Mouse (Mus musculus): ENCODE measurements around the gene Osm. TPM values are rescaled to one million over a fixed set of nuclear protein-coding genes. Genes with fewer than 3 reads are reported as not detected.

The Osm gene
- polyA plus RNA-seq, 1 experiment = 0.52 TPM

GRCm38 (mm10) chr11:4229841-4230240, 6.4 kb upstream of the Osm start:
- TF ChIP-seq CTCF (IDR thresholded peaks at IDR 0.05; ENCODE audit: low read depth, low read length) = no peak
- no peak for TF ChIP-seq EP300 (IDR thresholded peaks at IDR 0.05; ENCODE audit: insufficient read depth, low read depth, low read length)
- no peak for TF ChIP-seq POLR2A (IDR thresholded peaks at IDR 0.05; ENCODE audit: insufficient read depth, low read length)

DNA sequence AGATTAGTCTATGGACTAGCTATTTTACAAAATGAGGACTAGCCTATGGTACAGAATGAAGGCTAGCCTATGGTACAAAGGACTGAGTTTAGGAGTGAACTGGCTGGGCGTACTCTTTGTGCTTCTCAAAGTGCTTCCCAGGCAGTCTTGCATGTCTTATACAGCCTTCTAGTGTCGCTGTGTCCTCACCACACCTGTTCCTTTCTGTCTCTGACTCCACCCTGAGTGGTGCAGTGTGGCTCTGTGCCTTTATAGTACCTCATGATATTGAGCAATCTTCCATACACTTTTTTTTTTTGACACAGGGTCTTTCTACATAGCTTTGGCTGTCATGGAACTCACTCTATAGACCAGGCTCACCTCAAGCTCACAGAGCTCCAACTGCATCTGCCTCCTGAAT, 4.8 kb upstream of the Osm start:
- Histone ChIP-seq H3K27me3 (ENCODE audit: control insufficient read depth, insufficient read depth, low read length, poor library complexity, severe bottlenecking) (no peaks in the 10 kb centered on the region), H3K9me3 (replicated peaks; ENCODE audit: control insufficient read depth, insufficient read depth, low read length, poor library complexity, severe bottlenecking) (no peaks in the 10 kb centered on the region), H3K27ac (ENCODE audit: insufficient read depth, low read length) (no peak overlapping the region), H3K36me3 (ENCODE audit: control insufficient read depth, insufficient read depth, low read length, poor library complexity, severe bottlenecking) (no peaks in the 10 kb centered on the region), H3K4me1 (ENCODE audit: control insufficient read depth, insufficient read depth, low read length) (peaks cover 4% of the 10 kb centered on the region), H3K4me3 (ENCODE audit: low read depth, low read length) (no peak overlapping the region), H3K9ac (ENCODE audit: low read depth, poor library complexity, severe bottlenecking) (no peak overlapping the region)
- no peak for TF ChIP-seq EP300 (IDR thresholded peaks at IDR 0.05; ENCODE audit: insufficient read depth, low read depth, low read length)
- TF ChIP-seq CTCF (IDR thresholded peaks at IDR 0.05; ENCODE audit: low read depth, low read length) = no peak
- no peak for TF ChIP-seq POLR2A (IDR thresholded peaks at IDR 0.05; ENCODE audit: insufficient read depth, low read length)

More at GRCm38 (mm10) chr11:4229841-4230240, 6.4 kb upstream of the Osm start:
- Histone ChIP-seq H3K4me3 (ENCODE audit: low read depth, low read length) (peak overlapping the region; percentile 36), H3K4me1 (ENCODE audit: control insufficient read depth, insufficient read depth, low read length) (peaks cover 2% of the 10 kb centered on the region), H3K27me3 (ENCODE audit: control insufficient read depth, insufficient read depth, low read length, poor library complexity, severe bottlenecking) (no peaks in the 10 kb centered on the region), H3K9me3 (replicated peaks; ENCODE audit: control insufficient read depth, insufficient read depth, low read length, poor library complexity, severe bottlenecking) (no peaks in the 10 kb centered on the region), H3K27ac (ENCODE audit: insufficient read depth, low read length) (no peak overlapping the region), H3K9ac (ENCODE audit: low read depth, poor library complexity, severe bottlenecking) (peak overlapping the region; percentile 46), H3K36me3 (ENCODE audit: control insufficient read depth, insufficient read depth, low read length, poor library complexity, severe bottlenecking) (no peaks in the 10 kb centered on the region)

DNA sequence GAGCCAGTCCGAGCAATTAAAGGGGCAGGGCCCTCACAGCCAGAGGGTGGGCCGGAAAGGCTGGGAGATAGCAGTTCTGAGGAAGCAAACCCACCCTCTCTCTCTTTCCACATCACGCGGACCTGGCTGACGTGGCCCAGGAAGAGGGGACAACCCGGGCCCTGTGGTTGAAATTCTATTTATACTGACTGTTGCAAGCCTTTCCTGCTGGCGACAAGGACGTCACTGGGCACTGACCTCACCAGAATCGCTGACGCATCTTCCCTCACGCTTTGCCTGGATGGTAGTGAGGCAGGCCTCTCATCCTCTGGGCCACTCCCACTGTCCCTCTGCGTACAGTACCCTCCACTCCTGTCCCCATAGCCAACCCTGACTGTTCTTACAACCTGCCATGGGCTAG, 3.6 kb upstream of the Osm start:
- Histone ChIP-seq H3K27me3 (ENCODE audit: control insufficient read depth, insufficient read depth, low read length, poor library complexity, severe bottlenecking) (no peaks in the 10 kb centered on the region), H3K4me1 (ENCODE audit: control insufficient read depth, insufficient read depth, low read length) (peaks cover 4% of the 10 kb centered on the region), H3K36me3 (ENCODE audit: control insufficient read depth, insufficient read depth, low read length, poor library complexity, severe bottlenecking) (no peaks in the 10 kb centered on the region), H3K9ac (ENCODE audit: low read depth, poor library complexity, severe bottlenecking) (no peak overlapping the region), H3K27ac (ENCODE audit: insufficient read depth, low read length) (no peak overlapping the region), H3K9me3 (replicated peaks; ENCODE audit: control insufficient read depth, insufficient read depth, low read length, poor library complexity, severe bottlenecking) (no peaks in the 10 kb centered on the region), H3K4me3 (ENCODE audit: low read depth, low read length) (no peak overlapping the region)
- TF ChIP-seq POLR2A (IDR thresholded peaks at IDR 0.05; ENCODE audit: insufficient read depth, low read length) (no peak), CTCF (IDR thresholded peaks at IDR 0.05; ENCODE audit: low read depth, low read length) (no peak), EP300 (IDR thresholded peaks at IDR 0.05; ENCODE audit: insufficient read depth, low read depth, low read length) (no peak)

GRCm38 (mm10) chr11:4235052-4235655, 1.1 kb upstream of the Osm start:
- Histone ChIP-seq H3K4me1 (ENCODE audit: control insufficient read depth, insufficient read depth, low read length) (peaks cover 5% of the 10 kb centered on the region), H3K36me3 (ENCODE audit: control insufficient read depth, insufficient read depth, low read length, poor library complexity, severe bottlenecking) (no peaks in the 10 kb centered on the region), H3K9ac (ENCODE audit: low read depth, poor library complexity, severe bottlenecking) (no peak overlapping the region), H3K4me3 (ENCODE audit: low read depth, low read length) (no peak overlapping the region), H3K27me3 (ENCODE audit: control insufficient read depth, insufficient read depth, low read length, poor library complexity, severe bottlenecking) (no peaks in the 10 kb centered on the region), H3K9me3 (replicated peaks; ENCODE audit: control insufficient read depth, insufficient read depth, low read length, poor library complexity, severe bottlenecking) (no peaks in the 10 kb centered on the region), H3K27ac (ENCODE audit: insufficient read depth, low read length) (no peak overlapping the region)
- TF ChIP-seq CTCF (IDR thresholded peaks at IDR 0.05; ENCODE audit: low read depth, low read length) (no peak), EP300 (IDR thresholded peaks at IDR 0.05; ENCODE audit: insufficient read depth, low read depth, low read length) (no peak), POLR2A (IDR thresholded peaks at IDR 0.05; ENCODE audit: insufficient read depth, low read length) (no peak)

- no peak for TF ChIP-seq POLR2A (IDR thresholded peaks at IDR 0.05; ENCODE audit: insufficient read depth, low read length)
- TF ChIP-seq CTCF (IDR thresholded peaks at IDR 0.05; ENCODE audit: low read depth, low read length) = no peak
- TF ChIP-seq EP300 (IDR thresholded peaks at IDR 0.05; ENCODE audit: insufficient read depth, low read depth, low read length) = no peak
- Histone ChIP-seq H3K27me3 (ENCODE audit: control insufficient read depth, insufficient read depth, low read length, poor library complexity, severe bottlenecking) (no peaks in the 10 kb centered on the region), H3K9me3 (replicated peaks; ENCODE audit: control insufficient read depth, insufficient read depth, low read length, poor library complexity, severe bottlenecking) (no peaks in the 10 kb centered on the region), H3K36me3 (ENCODE audit: control insufficient read depth, insufficient read depth, low read length, poor library complexity, severe bottlenecking) (no peaks in the 10 kb centered on the region), H3K27ac (ENCODE audit: insufficient read depth, low read length) (no peak overlapping the region), H3K9ac (ENCODE audit: low read depth, poor library complexity, severe bottlenecking) (no peak overlapping the region), H3K4me1 (ENCODE audit: control insufficient read depth, insufficient read depth, low read length) (peaks cover 7% of the 10 kb centered on the region), H3K4me3 (ENCODE audit: low read depth, low read length) (peak overlapping the region; percentile 3; the same call in 1 of the 2 replicates)
These were observed 387 bp downstream of the Osm start for GRCm38 (mm10) chr11:4236546-4237067.

DNA sequence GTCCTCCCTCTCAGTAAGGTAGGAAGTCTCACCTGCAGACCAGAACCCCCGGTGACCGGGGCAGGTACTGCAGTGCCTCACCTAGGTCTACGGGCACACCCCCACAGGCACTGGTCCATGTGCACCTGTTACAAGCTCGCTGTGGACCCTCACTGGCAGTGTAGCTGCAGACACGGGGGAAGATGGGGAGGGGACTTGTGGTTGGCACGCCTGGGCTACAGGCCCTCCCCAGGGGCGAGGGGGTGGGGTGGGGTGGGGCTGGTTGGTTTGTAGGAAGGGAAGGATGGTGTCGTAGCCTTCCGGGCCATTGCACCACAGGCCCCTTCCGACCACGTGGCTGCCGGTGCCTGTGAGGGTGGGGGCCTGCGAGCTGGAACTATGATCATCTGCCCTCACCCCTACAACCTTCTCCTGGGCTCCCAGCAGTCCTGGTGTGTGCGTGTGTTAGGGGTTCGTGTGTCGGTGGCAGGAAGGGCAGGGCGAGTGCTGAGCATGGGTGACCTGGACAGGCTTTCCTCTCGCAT, 1.2 kb downstream of the Osm start:
- Histone ChIP-seq H3K27me3 (ENCODE audit: control insufficient read depth, insufficient read depth, low read length, poor library complexity, severe bottlenecking) (no peaks in the 10 kb centered on the region), H3K9ac (ENCODE audit: low read depth, poor library complexity, severe bottlenecking) (no peak overlapping the region), H3K36me3 (ENCODE audit: control insufficient read depth, insufficient read depth, low read length, poor library complexity, severe bottlenecking) (no peaks in the 10 kb centered on the region), H3K9me3 (replicated peaks; ENCODE audit: control insufficient read depth, insufficient read depth, low read length, poor library complexity, severe bottlenecking) (no peaks in the 10 kb centered on the region), H3K4me1 (ENCODE audit: control insufficient read depth, insufficient read depth, low read length) (peaks cover 7% of the 10 kb centered on the region), H3K4me3 (ENCODE audit: low read depth, low read length) (peak overlapping the region; percentile 5; the same call in 1 of the 2 replicates), H3K27ac (ENCODE audit: insufficient read depth, low read length) (no peak overlapping the region)
- TF ChIP-seq CTCF (IDR thresholded peaks at IDR 0.05; ENCODE audit: low read depth, low read length) = peak; percentile 23
- TF ChIP-seq EP300 (IDR thresholded peaks at IDR 0.05; ENCODE audit: insufficient read depth, low read depth, low read length) = no peak

Data from ES-Bruce4 (cell line).